Mouse (Mus musculus): ENCODE measurements around the gene Ubl7. TPM values are rescaled to one million over a fixed set of nuclear protein-coding genes. Genes with fewer than 3 reads are reported as not detected.

Ubl7 gene
- total and polyA plus RNA-seq, 3 experiments, result 22.7 to 89.6 TPM; not detected in 1

DNA sequence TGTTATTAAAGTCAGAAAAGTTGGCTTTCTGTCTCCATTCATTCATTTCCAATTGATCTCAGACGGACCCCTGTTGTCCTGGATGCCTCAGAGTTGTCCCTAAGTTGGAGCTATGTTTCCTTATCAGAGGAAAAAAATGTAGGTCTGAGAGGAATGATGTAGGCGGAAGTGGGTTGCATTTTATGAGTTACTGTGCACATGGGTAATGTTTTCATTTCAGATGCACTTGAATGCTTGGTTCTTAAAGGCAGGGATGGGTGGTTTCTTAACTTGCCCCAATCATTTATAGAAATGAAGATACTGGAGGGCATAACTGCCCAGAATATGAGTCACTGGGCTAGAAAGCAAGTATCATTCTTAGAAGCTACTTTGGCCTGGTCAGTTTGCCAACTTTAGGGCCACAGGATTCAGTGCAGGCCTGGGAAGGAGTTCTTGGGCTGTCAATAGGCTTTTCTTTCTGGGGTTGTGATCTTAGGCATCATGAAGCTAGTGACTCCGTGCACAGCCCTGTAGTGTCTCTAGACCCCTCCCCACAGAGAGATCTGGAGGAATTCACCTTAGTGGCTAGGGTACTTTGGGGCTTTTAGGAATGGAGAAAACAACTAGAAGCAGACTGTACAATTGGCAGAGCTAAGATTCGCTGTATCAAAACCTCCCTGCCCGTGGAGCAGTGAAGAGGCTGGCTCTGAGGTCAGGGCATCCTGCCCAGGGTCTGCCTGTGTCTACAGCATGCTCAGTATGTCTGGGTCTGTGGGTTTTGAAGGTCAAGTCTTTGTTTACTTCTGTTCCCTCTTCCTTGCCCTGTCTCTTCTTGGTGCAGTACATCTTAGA lies 27.7 kb downstream of the Ubl7 start:
- H3K27ac ChIP-seq (ENCODE audit: control insufficient read depth, low read depth, low read length), result no peak overlapping the region
- no peak for DNase-seq (ENCODE audit: low read depth, low spot score)
- H3K9me3 ChIP-seq (replicated peaks; ENCODE audit: insufficient read depth, low read length), result no peaks in the 10 kb centered on the region
- H3K79me2 ChIP-seq (ENCODE audit: control insufficient read depth, insufficient read depth, low read length, poor library complexity), result no peaks in the 10 kb centered on the region
- no peaks in the 10 kb centered on the region for H3K36me3 ChIP-seq (ENCODE audit: control insufficient read depth in 1 of 2, insufficient read depth in 2 of 2, low read length in 2 of 2)
- no peak for TF ChIP-seq KAT2A (conservative IDR thresholded peaks at IDR 0.05; ENCODE audit: low read depth, low read length)
- no peak for TF ChIP-seq ZKSCAN1 (IDR thresholded peaks at IDR 0.05; ENCODE audit: low read depth, low read length)
- TF ChIP-seq POLR2AphosphoS5 (IDR thresholded peaks at IDR 0.05; ENCODE audit: borderline replicate concordance, low read depth, low read length), result no peak
- TF ChIP-seq ELF1 (IDR thresholded peaks at IDR 0.05; ENCODE audit: low read depth, low read length), result no peak
- no peak for TF ChIP-seq TAL1 (IDR thresholded peaks at IDR 0.05; ENCODE audit: low read length)
- TF ChIP-seq ZMIZ1 (IDR thresholded peaks at IDR 0.05; ENCODE audit: low read depth, low read length), result no peak
- no peak for TF ChIP-seq POLR2A (IDR thresholded peaks at IDR 0.05; ENCODE audit: control insufficient read depth in 1 of 2, insufficient read depth in 1 of 2, low read depth in 1 of 2, low read length in 2 of 2, poor library complexity in 1 of 2)
- TF ChIP-seq USF2 (IDR thresholded peaks at IDR 0.05; ENCODE audit: borderline replicate concordance in 1 of 2, insufficient read depth in 1 of 2, low read depth in 1 of 2, low read length in 2 of 2), result no peak
- TF ChIP-seq RCOR1 (IDR thresholded peaks at IDR 0.05; ENCODE audit: low read depth, low read length), result no peak
- TF ChIP-seq POLR2AphosphoS2 (IDR thresholded peaks at IDR 0.05; ENCODE audit: low read length), result no peak
- TF ChIP-seq MAX (IDR thresholded peaks at IDR 0.05; ENCODE audit: low read length), result no peak
- TF ChIP-seq SMC3 (IDR thresholded peaks at IDR 0.05; ENCODE audit: low read depth, low read length), result no peak
- no peak for TF ChIP-seq EP300 (IDR thresholded peaks at IDR 0.05; ENCODE audit: low read depth in 1 of 2, low read length in 2 of 2)
- no peak for TF ChIP-seq NELFE (IDR thresholded peaks at IDR 0.05; ENCODE audit: low read depth, low read length)
- TF ChIP-seq JUND (IDR thresholded peaks at IDR 0.05; ENCODE audit: low read depth, low read length), result no peak
- TF ChIP-seq MYC (IDR thresholded peaks at IDR 0.05; ENCODE audit: low read depth, low read length), result no peak
- no peak for TF ChIP-seq MAFK (IDR thresholded peaks at IDR 0.05; ENCODE audit: borderline replicate concordance, low read depth, low read length)
- H3K27me3 ChIP-seq (ENCODE audit: control insufficient read depth in 1 of 2, insufficient read depth in 2 of 2, low read length in 2 of 2), result 0 out of 4 replicates have a peak, but pooled peaks cover 0 to 2% of the 10 kb centered on the region in 2 experiments
- no peaks in the 10 kb centered on the region for H3K4me1 ChIP-seq (ENCODE audit: control insufficient read depth in 1 of 2, insufficient read depth in 2 of 2, low read length in 2 of 2)
- no peak overlapping the region for H3K9ac ChIP-seq (ENCODE audit: control insufficient read depth, low read depth, low read length, poor library complexity, severe bottlenecking)
- no peak overlapping the region for H3K4me3 ChIP-seq (ENCODE audit: control insufficient read depth in 1 of 2, insufficient read depth in 1 of 2, low read depth in 2 of 2, low read length in 2 of 2)

DNA sequence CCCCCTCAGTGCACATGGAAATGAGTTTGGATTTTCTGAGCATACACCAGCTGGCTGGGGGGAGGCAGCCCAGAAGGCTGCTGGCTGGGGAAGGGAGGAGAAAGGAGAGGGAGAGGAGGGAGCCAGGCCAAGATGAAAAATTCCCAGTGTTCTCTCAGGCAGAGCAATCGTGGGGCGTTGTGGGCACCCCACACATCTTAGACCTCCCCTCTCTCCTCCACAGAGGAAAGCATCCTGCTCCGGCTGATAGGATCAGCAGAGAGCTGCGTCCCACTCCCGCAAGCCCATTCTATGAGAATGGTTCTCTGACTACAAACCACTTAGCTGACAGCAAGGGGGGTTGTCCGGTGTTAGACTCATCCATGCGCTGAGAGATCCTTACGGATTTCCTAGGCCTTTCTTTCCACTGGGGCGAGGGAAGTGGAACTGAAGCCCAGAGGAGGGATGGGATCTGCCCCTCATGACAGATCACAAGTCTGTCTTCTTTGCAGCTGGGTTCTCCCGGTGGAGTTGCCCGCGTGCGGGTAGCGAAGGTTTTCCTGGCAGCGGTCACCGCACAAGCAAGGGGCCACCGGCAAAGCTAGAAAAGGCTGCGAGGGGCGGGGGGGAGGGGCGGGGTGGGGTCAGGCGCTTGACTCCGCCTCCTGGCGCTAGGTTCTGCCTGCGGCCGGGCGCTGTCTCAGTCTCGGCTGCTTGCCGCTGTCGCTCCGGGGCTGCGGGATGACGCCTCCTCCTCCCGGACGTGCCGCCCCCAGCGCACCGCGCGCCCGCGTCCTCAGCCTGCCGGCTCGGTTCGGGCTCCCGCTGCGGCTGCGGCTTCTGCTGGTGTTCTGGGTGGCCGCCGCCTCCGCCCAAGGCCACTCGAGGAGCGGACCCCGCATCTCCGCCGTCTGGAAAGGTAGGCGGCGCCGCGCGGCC lies 28.9 kb downstream of the Ubl7 start, which contains the start of gene Sema7a:
TSS of gene Sema7a (plus strand) at position 682 of the 918 bp plus-strand sequence.
- H3K4me3 ChIP-seq (ENCODE audit: control insufficient read depth in 1 of 2, insufficient read depth in 1 of 2, low read depth in 2 of 2, low read length in 2 of 2), result no peak within 1 kb of the TSS
- DNase-seq (ENCODE audit: low read depth, low spot score), result no peak
- TF ChIP-seq EP300 (IDR thresholded peaks at IDR 0.05; ENCODE audit: low read depth in 1 of 2, low read length in 2 of 2), result no peak
- TF ChIP-seq TCF12 (IDR thresholded peaks at IDR 0.05; ENCODE audit: low read depth, low read length), result no peak
- TF ChIP-seq ELF1 (IDR thresholded peaks at IDR 0.05; ENCODE audit: low read depth, low read length), result no peak
- TF ChIP-seq NELFE (IDR thresholded peaks at IDR 0.05; ENCODE audit: low read depth, low read length), result no peak
- no peaks in the 10 kb centered on the region for H3K4me1 ChIP-seq (ENCODE audit: control insufficient read depth in 1 of 2, insufficient read depth in 2 of 2, low read length in 2 of 2)
- 0 out of 4 replicates have a peak, but pooled peaks cover 0 to 2% of the 10 kb centered on the region in 2 experiments for H3K27me3 ChIP-seq (ENCODE audit: control insufficient read depth in 1 of 2, insufficient read depth in 2 of 2, low read length in 2 of 2)
- H3K9ac ChIP-seq (ENCODE audit: control insufficient read depth, low read depth, low read length, poor library complexity, severe bottlenecking), result no peak within 1 kb of the TSS
- no peaks in the 10 kb centered on the region for H3K36me3 ChIP-seq (ENCODE audit: control insufficient read depth in 1 of 2, insufficient read depth in 2 of 2, low read length in 2 of 2)
- H3K79me2 ChIP-seq (ENCODE audit: control insufficient read depth, insufficient read depth, low read length, poor library complexity), result no peaks in the 10 kb centered on the region
- H3K9me3 ChIP-seq (replicated peaks; ENCODE audit: insufficient read depth, low read length), result no peaks in the 10 kb centered on the region
- H3K27ac ChIP-seq (ENCODE audit: control insufficient read depth, low read depth, low read length), result no peak within 1 kb of the TSS

Measured in MEL (cell line).